Mouse (Mus musculus): ENCODE measurements at regions not wholly inside any gene's neighbourhood (a gene's known extent, or its start where the extent isn't known, plus 50 kb on each side); places are given as distances from the start of the nearest gene placed in this dataset.

- Histone ChIP-seq H3K27ac (ENCODE audit: low read depth, low read length) (no peak overlapping the region), H3K4me2 (no peak overlapping the region), H3K9ac (ENCODE audit: low read depth, low read length) (no peak overlapping the region), H3K4me3 (ENCODE audit: low read depth, low read length) (no peak overlapping the region), H3K36me3 (ENCODE audit: control insufficient read depth, insufficient read depth, low read length) (no peaks in the 10 kb centered on the region), H3K9me3 (replicated peaks; ENCODE audit: control insufficient read depth, low read length) (no peaks in the 10 kb centered on the region), H3K4me1 (ENCODE audit: control insufficient read depth, insufficient read depth, low read length) (no peaks in the 10 kb centered on the region), H3K27me3 (ENCODE audit: control insufficient read depth, insufficient read depth, low read length) (no peaks in the 10 kb centered on the region)
- WGBS (ENCODE audit: insufficient replicate concordance): 66% methylated on average over 5 of the region's 5 CpGs
- ATAC-seq (replicated peaks; ENCODE audit: insufficient number of reproducible peaks, low FRiP score, low TSS enrichment): no peak
Observed at GRCm38 (mm10) chr1:13861070-13861511, 2232.0 kb downstream of the 4930444P10Rik start.

DNA sequence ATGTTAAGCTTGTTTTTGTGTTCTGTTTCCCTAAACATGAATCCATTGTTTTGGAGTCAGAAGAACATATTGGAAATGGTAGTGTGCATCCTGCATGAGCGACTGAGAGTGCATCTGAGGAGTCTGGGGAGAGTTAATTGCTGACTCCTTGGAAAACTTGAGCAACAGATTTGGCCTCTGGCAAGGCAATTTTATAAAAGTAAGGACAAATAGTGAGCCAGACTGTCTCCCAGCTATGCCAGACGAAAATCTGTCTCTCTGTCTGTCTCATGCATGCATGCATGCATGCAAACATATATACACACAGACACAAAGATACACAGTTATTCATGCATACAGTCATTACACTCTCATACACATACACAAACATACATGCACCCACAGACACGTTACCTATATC lies 2232.7 kb downstream of the 4930444P10Rik start:
- Histone ChIP-seq H3K4me2 (no peak overlapping the region), H3K4me3 (ENCODE audit: low read depth, low read length) (no peak overlapping the region), H3K36me3 (ENCODE audit: control insufficient read depth, insufficient read depth, low read length) (no peaks in the 10 kb centered on the region), H3K27ac (ENCODE audit: low read depth, low read length) (no peak overlapping the region), H3K4me1 (ENCODE audit: control insufficient read depth, insufficient read depth, low read length) (no peaks in the 10 kb centered on the region), H3K27me3 (ENCODE audit: control insufficient read depth, insufficient read depth, low read length) (no peaks in the 10 kb centered on the region), H3K9ac (ENCODE audit: low read depth, low read length) (no peak overlapping the region), H3K9me3 (replicated peaks; ENCODE audit: control insufficient read depth, low read length) (no peaks in the 10 kb centered on the region)
- ATAC-seq (replicated peaks; ENCODE audit: insufficient number of reproducible peaks, low FRiP score, low TSS enrichment): no peak
- WGBS (ENCODE audit: insufficient replicate concordance): 64% methylated on average over 3 of the region's 3 CpGs

DNA sequence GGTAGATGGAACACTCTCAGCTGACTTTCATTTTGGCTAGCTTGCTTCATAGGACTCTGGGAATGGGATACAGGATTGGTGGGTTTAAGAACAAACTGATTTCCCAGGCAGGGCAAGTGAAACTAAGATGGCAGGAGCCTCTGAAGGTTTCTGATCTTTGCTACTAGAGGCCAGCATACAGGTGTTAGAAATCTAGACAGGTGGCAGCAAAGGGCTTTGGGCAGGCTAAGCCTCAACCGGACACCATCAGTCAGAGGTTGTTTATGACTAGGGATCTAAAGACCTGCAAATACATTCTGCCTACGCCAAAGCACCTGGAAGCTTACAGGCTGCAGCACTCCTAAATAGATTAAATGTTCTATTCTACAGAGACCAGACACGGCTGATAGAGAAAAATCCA lies 2233.4 kb downstream of the 4930444P10Rik start:
- Histone ChIP-seq H3K9me3 (replicated peaks; ENCODE audit: control insufficient read depth, low read length) (no peaks in the 10 kb centered on the region), H3K4me3 (ENCODE audit: low read depth, low read length) (no peak overlapping the region), H3K27ac (ENCODE audit: low read depth, low read length) (no peak overlapping the region), H3K36me3 (ENCODE audit: control insufficient read depth, insufficient read depth, low read length) (no peaks in the 10 kb centered on the region), H3K27me3 (ENCODE audit: control insufficient read depth, insufficient read depth, low read length) (no peaks in the 10 kb centered on the region), H3K4me2 (no peak overlapping the region), H3K4me1 (ENCODE audit: control insufficient read depth, insufficient read depth, low read length) (no peaks in the 10 kb centered on the region), H3K9ac (ENCODE audit: low read depth, low read length) (no peak overlapping the region)
- no peak for ATAC-seq (replicated peaks; ENCODE audit: insufficient number of reproducible peaks, low FRiP score, low TSS enrichment)
- WGBS (ENCODE audit: insufficient replicate concordance): 59% methylated on average over 3 of the region's 3 CpGs

- no peak overlapping the region for H3K9ac ChIP-seq (ENCODE audit: low read depth, low read length)
- no peak for ATAC-seq (replicated peaks; ENCODE audit: insufficient number of reproducible peaks, low FRiP score, low TSS enrichment)
- H3K36me3 ChIP-seq (ENCODE audit: control insufficient read depth, insufficient read depth, low read length): no peaks in the 10 kb centered on the region
- H3K9me3 ChIP-seq (replicated peaks; ENCODE audit: control insufficient read depth, low read length): no peaks in the 10 kb centered on the region
- no peaks in the 10 kb centered on the region for H3K4me1 ChIP-seq (ENCODE audit: control insufficient read depth, insufficient read depth, low read length)
- H3K4me3 ChIP-seq (ENCODE audit: low read depth, low read length): no peak overlapping the region
- 63% methylated on average over 6 of the region's 6 CpGs for WGBS (ENCODE audit: insufficient replicate concordance)
- no peaks in the 10 kb centered on the region for H3K27me3 ChIP-seq (ENCODE audit: control insufficient read depth, insufficient read depth, low read length)
- no peak overlapping the region for H3K4me2 ChIP-seq
- no peak overlapping the region for H3K27ac ChIP-seq (ENCODE audit: low read depth, low read length)
Observed at GRCm38 (mm10) chr1:13858371-13859018, 2234.6 kb downstream of the 4930444P10Rik start.

GRCm38 (mm10) chr1:13856998-13857397 lies 2236.1 kb downstream of the 4930444P10Rik start:
- H3K4me3 ChIP-seq (ENCODE audit: low read depth, low read length): no peak overlapping the region
- no peak overlapping the region for H3K27ac ChIP-seq (ENCODE audit: low read depth, low read length)
- H3K36me3 ChIP-seq (ENCODE audit: control insufficient read depth, insufficient read depth, low read length): no peaks in the 10 kb centered on the region
- no peak for ATAC-seq (replicated peaks; ENCODE audit: insufficient number of reproducible peaks, low FRiP score, low TSS enrichment)
- H3K9me3 ChIP-seq (replicated peaks; ENCODE audit: control insufficient read depth, low read length): no peaks in the 10 kb centered on the region
- 83% methylated on average over 2 of the region's 2 CpGs for WGBS (ENCODE audit: insufficient replicate concordance)
- no peak overlapping the region for H3K4me2 ChIP-seq
- H3K9ac ChIP-seq (ENCODE audit: low read depth, low read length): no peak overlapping the region
- no peaks in the 10 kb centered on the region for H3K27me3 ChIP-seq (ENCODE audit: control insufficient read depth, insufficient read depth, low read length)
- no peaks in the 10 kb centered on the region for H3K4me1 ChIP-seq (ENCODE audit: control insufficient read depth, insufficient read depth, low read length)

DNA sequence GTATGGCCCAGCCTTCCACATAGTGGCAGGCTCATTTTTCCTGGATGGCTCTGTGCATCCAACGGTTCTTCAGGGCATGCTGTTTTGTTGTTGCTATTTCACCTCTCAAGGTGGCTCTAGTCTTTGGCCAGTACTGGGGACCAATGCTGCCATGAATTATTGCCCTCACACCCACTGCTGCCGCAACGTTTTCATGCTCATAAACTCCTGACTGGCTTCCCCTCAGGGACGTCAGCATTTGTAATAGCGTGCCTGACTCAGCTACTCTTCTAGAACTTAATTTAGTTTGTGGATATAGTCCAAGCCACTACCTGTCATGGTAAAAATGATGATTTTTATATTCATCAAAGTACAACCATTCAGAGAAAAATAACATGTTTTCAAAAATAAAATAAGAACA lies 2242.0 kb downstream of the 4930444P10Rik start:
- WGBS (ENCODE audit: insufficient replicate concordance): 81% methylated on average over 5 of the region's 5 CpGs
- no peaks in the 10 kb centered on the region for H3K36me3 ChIP-seq (ENCODE audit: control insufficient read depth, insufficient read depth, low read length)
- no peaks in the 10 kb centered on the region for H3K27me3 ChIP-seq (ENCODE audit: control insufficient read depth, insufficient read depth, low read length)
- H3K9me3 ChIP-seq (replicated peaks; ENCODE audit: control insufficient read depth, low read length): no peaks in the 10 kb centered on the region
- no peaks in the 10 kb centered on the region for H3K4me1 ChIP-seq (ENCODE audit: control insufficient read depth, insufficient read depth, low read length)
- H3K27ac ChIP-seq (ENCODE audit: low read depth, low read length): no peak overlapping the region
- H3K4me3 ChIP-seq (ENCODE audit: low read depth, low read length): no peak overlapping the region
- H3K9ac ChIP-seq (ENCODE audit: low read depth, low read length): no peak overlapping the region
- ATAC-seq (replicated peaks; ENCODE audit: insufficient number of reproducible peaks, low FRiP score, low TSS enrichment): no peak
- no peak overlapping the region for H3K4me2 ChIP-seq

GRCm38 (mm10) chr1:13849071-13849470 lies 2244.1 kb downstream of the 4930444P10Rik start:
- Histone ChIP-seq H3K36me3 (ENCODE audit: control insufficient read depth, insufficient read depth, low read length) (no peaks in the 10 kb centered on the region), H3K9me3 (replicated peaks; ENCODE audit: control insufficient read depth, low read length) (no peaks in the 10 kb centered on the region), H3K27ac (ENCODE audit: low read depth, low read length) (no peak overlapping the region), H3K4me1 (ENCODE audit: control insufficient read depth, insufficient read depth, low read length) (no peaks in the 10 kb centered on the region), H3K4me3 (ENCODE audit: low read depth, low read length) (no peak overlapping the region), H3K4me2 (no peak overlapping the region), H3K9ac (ENCODE audit: low read depth, low read length) (no peak overlapping the region), H3K27me3 (ENCODE audit: control insufficient read depth, insufficient read depth, low read length) (no peaks in the 10 kb centered on the region)
- WGBS (ENCODE audit: insufficient replicate concordance): 70% methylated on average over 4 of the region's 4 CpGs
- ATAC-seq (replicated peaks; ENCODE audit: insufficient number of reproducible peaks, low FRiP score, low TSS enrichment): no peak

- Histone ChIP-seq H3K9me3 (replicated peaks; ENCODE audit: control insufficient read depth, low read length) (no peaks in the 10 kb centered on the region), H3K27ac (ENCODE audit: low read depth, low read length) (no peak overlapping the region), H3K4me1 (ENCODE audit: control insufficient read depth, insufficient read depth, low read length) (no peaks in the 10 kb centered on the region), H3K9ac (ENCODE audit: low read depth, low read length) (no peak overlapping the region), H3K4me2 (no peak overlapping the region), H3K4me3 (ENCODE audit: low read depth, low read length) (no peak overlapping the region), H3K36me3 (ENCODE audit: control insufficient read depth, insufficient read depth, low read length) (no peaks in the 10 kb centered on the region), H3K27me3 (ENCODE audit: control insufficient read depth, insufficient read depth, low read length) (no peaks in the 10 kb centered on the region)
- WGBS (ENCODE audit: insufficient replicate concordance): 69% methylated on average over 15 of the region's 15 CpGs
- no peak for ATAC-seq (replicated peaks; ENCODE audit: insufficient number of reproducible peaks, low FRiP score, low TSS enrichment)
Observed at GRCm38 (mm10) chr1:13846336-13846865, 2246.7 kb downstream of the 4930444P10Rik start.

DNA sequence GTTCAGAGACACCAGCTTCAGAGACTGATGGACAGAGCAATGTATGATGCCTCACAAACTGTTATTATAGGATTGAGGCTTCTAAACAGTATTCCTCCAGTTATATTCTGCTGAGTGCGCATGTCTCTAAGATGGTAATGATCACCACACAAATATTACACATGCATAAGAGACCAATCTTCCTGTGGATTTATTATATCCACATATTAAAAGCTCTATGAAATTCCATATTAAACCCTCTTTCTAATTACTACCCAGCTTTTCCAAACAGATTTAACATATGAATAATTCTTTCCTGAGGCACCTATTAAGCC lies 2252.9 kb downstream of the 4930444P10Rik start:
- no peak for ATAC-seq (replicated peaks; ENCODE audit: insufficient number of reproducible peaks, low FRiP score, low TSS enrichment)
- no peak overlapping the region for H3K9ac ChIP-seq (ENCODE audit: low read depth, low read length)
- H3K27me3 ChIP-seq (ENCODE audit: control insufficient read depth, insufficient read depth, low read length): no peaks in the 10 kb centered on the region
- H3K36me3 ChIP-seq (ENCODE audit: control insufficient read depth, insufficient read depth, low read length): no peaks in the 10 kb centered on the region
- H3K4me1 ChIP-seq (ENCODE audit: control insufficient read depth, insufficient read depth, low read length): no peaks in the 10 kb centered on the region
- H3K27ac ChIP-seq (ENCODE audit: low read depth, low read length): no peak overlapping the region
- WGBS (ENCODE audit: insufficient replicate concordance): 92% methylated on average over 1 of the region's 1 CpGs
- no peak overlapping the region for H3K4me3 ChIP-seq (ENCODE audit: low read depth, low read length)
- H3K4me2 ChIP-seq: no peak overlapping the region
- H3K9me3 ChIP-seq (replicated peaks; ENCODE audit: control insufficient read depth, low read length): no peaks in the 10 kb centered on the region
